Mouse (Mus musculus): ENCODE measurements around the gene Ifitm5. TPM values are rescaled to one million over a fixed set of nuclear protein-coding genes. Genes with fewer than 3 reads are reported as not detected.

Ifitm5 gene
- polyA plus RNA-seq, 1 experiment: not detected

DNA sequence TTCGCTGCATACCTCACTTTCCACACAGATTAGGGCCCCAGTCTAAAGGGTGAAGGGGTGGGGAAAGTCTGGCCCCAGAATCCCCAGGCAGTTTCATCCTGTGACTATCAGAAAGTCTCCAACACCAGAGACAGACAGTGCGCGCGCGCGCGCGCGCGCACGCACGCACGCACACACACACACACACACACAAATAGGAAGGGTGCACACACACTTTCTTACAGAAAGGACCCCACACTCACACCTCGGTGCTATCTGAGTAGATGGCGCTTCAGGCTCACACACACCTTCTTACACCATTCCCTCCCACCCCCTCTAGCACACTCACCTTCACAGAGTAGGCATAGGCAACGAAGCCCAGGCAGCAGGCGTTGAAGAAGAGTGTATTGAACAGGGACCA, 5.3 kb upstream of the Ifitm5 start:
- no peak for TF ChIP-seq TAL1 (IDR thresholded peaks at IDR 0.05; ENCODE audit: low read length)
- no peak for TF ChIP-seq GATA1 (IDR thresholded peaks at IDR 0.05; ENCODE audit: low read length)
- Histone ChIP-seq H3K9me3 (ENCODE audit: control insufficient read depth, low read length) (no peaks in the 10 kb centered on the region), H3K4me3 (replicated peaks) (peak overlapping the region; percentile 56), H3K4me1 (ENCODE audit: control insufficient read depth) (peaks cover 19% of the 10 kb centered on the region), H3K27me3 (ENCODE audit: control insufficient read depth) (no peaks in the 10 kb centered on the region), H3K36me3 (ENCODE audit: control insufficient read depth) (peaks cover 6% of the 10 kb centered on the region; the same call in 1 of the 2 replicates)

DNA sequence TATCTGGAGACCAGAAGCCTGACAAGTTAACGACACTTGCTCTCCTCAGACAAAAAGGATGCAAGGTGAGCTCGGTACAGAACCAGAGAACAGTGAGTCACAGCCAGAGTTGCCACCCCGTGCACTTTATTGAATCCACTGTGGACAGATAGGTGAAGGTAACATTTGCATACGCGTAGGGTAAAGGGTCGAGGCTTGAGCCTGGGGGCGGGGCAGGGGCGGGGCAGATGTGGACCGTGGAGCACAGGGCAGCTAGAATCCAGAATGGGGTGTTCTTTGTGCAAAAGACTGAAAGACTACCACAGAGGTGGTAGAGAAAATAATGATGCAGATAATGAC, 4.6 kb upstream of the Ifitm5 start:
- peaks cover 9% of the 10 kb centered on the region; the same call in 1 of the 2 replicates for H3K36me3 ChIP-seq (ENCODE audit: control insufficient read depth)
- no peaks in the 10 kb centered on the region for H3K9me3 ChIP-seq (ENCODE audit: control insufficient read depth, low read length)
- peak overlapping the region; percentile 21 for H3K4me3 ChIP-seq (replicated peaks)
- TF ChIP-seq TAL1 (IDR thresholded peaks at IDR 0.05; ENCODE audit: low read length) (no peak), GATA1 (IDR thresholded peaks at IDR 0.05; ENCODE audit: low read length) (no peak)
- peaks cover 19% of the 10 kb centered on the region for H3K4me1 ChIP-seq (ENCODE audit: control insufficient read depth)
- H3K27me3 ChIP-seq (ENCODE audit: control insufficient read depth): no peaks in the 10 kb centered on the region

DNA sequence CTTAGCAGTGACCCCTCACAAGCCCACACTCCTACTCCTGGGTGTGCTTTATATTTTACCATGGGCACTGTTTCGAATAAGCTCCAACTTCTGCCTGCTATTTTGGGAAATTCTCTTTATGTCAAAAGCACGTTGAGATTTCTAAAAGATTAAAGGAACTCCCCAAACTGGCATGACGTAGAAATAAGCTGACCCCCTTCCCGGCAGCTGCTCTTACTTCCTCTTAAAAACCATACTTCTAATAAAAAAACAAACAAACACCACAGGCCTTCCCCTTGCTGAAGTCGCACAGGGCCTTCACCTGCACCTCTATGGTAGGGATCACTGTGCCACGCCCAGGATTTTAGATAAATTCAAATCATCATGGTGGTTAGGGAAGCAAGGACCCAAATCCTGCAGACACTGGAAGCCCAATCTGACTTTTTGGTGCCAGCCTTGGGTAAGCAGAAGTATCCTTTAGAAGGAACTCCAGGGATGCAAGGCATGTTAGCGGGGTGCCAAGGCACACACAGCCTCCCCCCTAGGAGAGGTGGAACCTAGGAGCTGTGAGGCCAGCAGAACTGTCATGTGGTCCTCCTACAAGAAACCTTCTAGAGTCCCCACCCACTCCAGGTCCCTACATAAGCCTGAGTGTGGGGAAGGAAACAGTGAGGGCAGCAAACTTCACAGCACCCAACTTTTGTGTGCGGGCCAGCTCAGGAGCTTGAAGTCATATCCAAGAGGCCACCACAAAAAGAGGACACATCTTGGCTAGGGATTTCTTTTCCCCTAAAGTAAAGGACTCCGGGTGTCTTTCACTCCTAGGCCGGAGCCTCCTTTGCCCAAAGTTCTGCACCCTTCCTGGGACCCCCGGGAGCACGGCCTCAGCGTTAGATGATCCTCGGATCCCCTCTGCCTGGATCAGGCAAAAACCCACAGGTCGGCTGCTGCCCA, 4.0 kb upstream of the Ifitm5 start:
- Histone ChIP-seq H3K4me1 (ENCODE audit: control insufficient read depth) (peaks cover 19% of the 10 kb centered on the region), H3K4me3 (replicated peaks) (peak overlapping the region; percentile 21), H3K27me3 (ENCODE audit: control insufficient read depth) (no peaks in the 10 kb centered on the region), H3K36me3 (ENCODE audit: control insufficient read depth) (peaks cover 11% of the 10 kb centered on the region; the same call in 1 of the 2 replicates), H3K9me3 (ENCODE audit: control insufficient read depth, low read length) (no peaks in the 10 kb centered on the region)
- TF ChIP-seq TAL1 (IDR thresholded peaks at IDR 0.05; ENCODE audit: low read length) (no peak), GATA1 (IDR thresholded peaks at IDR 0.05; ENCODE audit: low read length) (no peak)

DNA sequence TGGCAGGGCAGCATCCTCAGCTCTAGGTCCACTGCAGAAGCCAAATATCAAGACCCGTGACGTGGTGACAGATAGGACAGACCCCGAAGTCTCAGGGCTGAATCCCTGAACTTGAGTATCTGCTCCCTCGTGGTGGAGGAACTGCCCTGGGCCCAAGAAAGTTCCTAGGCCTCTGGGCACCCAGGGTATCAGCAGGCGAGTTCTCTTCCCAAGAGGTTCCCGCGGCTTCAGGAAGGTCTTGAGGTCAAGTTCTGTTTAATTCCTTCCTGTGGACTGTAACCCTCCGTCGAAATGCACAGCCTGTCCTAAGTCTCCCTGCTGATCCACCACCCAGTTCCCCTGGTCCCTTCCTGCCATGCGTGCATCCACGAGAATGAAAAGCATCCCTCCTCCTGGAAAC, 3.0 kb upstream of the Ifitm5 start:
- H3K4me3 ChIP-seq (replicated peaks): no peak overlapping the region
- H3K4me1 ChIP-seq (ENCODE audit: control insufficient read depth): peaks cover 19% of the 10 kb centered on the region
- no peak for TF ChIP-seq TAL1 (IDR thresholded peaks at IDR 0.05; ENCODE audit: low read length)
- TF ChIP-seq GATA1 (IDR thresholded peaks at IDR 0.05; ENCODE audit: low read length): no peak

DNA sequence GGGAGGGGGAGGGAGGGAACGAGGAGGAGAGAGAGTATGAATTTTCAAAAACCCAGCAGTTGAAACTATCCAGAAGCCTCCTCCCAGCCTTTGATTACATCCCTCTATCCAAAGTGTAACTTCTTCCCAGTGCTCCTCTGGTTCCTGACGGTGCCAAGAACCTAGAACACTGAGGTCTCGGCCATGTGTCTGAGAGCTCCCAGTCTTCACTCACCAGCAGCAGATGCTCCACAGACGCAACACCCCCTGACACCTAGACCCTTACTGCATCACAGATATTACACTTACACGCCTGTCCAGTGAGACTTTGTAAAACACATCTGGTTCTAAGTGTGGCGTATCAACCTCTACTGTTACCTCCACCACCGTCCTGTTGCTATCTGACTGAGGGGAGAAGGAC, 2.4 kb upstream of the Ifitm5 start:
- Histone ChIP-seq H3K36me3 (ENCODE audit: control insufficient read depth) (peaks cover 26% of the 10 kb centered on the region; the same call in 1 of the 2 replicates), H3K9me3 (ENCODE audit: control insufficient read depth, low read length) (no peaks in the 10 kb centered on the region), H3K4me3 (replicated peaks) (no peak overlapping the region), H3K27me3 (ENCODE audit: control insufficient read depth) (no peaks in the 10 kb centered on the region), H3K4me1 (ENCODE audit: control insufficient read depth) (peaks cover 19% of the 10 kb centered on the region)
- TF ChIP-seq TAL1 (IDR thresholded peaks at IDR 0.05; ENCODE audit: low read length) (no peak), GATA1 (IDR thresholded peaks at IDR 0.05; ENCODE audit: low read length) (no peak)

More for the DNA sequence above, 3.0 kb upstream of the Ifitm5 start:
- Histone ChIP-seq H3K9me3 (ENCODE audit: control insufficient read depth, low read length) (no peaks in the 10 kb centered on the region), H3K36me3 (ENCODE audit: control insufficient read depth) (peaks cover 19% of the 10 kb centered on the region; the same call in 1 of the 2 replicates), H3K27me3 (ENCODE audit: control insufficient read depth) (no peaks in the 10 kb centered on the region)

DNA sequence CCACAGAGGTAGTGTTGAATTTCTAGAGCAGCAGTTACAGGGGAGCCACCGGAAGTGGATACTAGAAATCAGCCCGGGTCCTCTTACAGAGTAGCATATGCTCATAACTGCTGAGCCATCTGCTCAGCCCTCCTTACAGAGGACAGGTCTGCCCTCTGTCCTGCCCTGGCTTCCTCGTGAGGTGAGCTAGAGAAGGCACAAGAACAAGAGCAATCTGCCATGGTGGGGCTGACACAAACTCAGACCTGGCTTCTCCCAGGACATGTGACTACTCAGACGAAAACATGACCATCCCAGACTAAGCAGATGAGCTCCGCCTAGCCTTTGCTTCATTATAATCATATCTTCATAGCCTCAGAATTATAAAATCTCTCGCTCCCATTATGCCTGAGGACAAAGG, 1.7 kb upstream of the Ifitm5 start:
- H3K36me3 ChIP-seq (ENCODE audit: control insufficient read depth): peaks cover 29% of the 10 kb centered on the region; the same call in 1 of the 2 replicates
- no peak for TF ChIP-seq GATA1 (IDR thresholded peaks at IDR 0.05; ENCODE audit: low read length)
- no peak for TF ChIP-seq TAL1 (IDR thresholded peaks at IDR 0.05; ENCODE audit: low read length)
- peaks cover 19% of the 10 kb centered on the region for H3K4me1 ChIP-seq (ENCODE audit: control insufficient read depth)
- H3K27me3 ChIP-seq (ENCODE audit: control insufficient read depth): no peaks in the 10 kb centered on the region
- no peaks in the 10 kb centered on the region for H3K9me3 ChIP-seq (ENCODE audit: control insufficient read depth, low read length)
- no peak overlapping the region for H3K4me3 ChIP-seq (replicated peaks)

DNA sequence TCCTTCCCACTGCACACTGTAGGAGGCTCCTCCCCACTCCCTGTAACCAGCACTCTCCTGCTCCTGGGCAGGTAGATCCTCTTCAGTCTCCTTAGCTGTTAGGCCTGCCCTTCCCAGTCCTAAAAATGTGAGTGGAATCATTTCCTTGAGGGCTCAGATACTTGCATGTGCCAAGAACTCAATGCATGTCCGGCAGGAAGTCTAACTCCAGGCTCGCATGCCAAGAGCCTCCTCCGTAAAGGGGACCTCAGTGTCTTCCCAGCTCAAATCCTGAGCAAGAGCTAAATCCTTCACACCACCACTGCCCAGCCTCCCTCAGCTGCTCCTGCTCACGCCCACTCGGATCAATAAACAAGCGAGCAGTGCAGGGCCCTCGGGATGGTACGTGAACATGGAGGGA, 960 bp upstream of the Ifitm5 start:
- H3K36me3 ChIP-seq (ENCODE audit: control insufficient read depth): peaks cover 31% of the 10 kb centered on the region; the same call in 1 of the 2 replicates
- H3K4me1 ChIP-seq (ENCODE audit: control insufficient read depth): peaks cover 16% of the 10 kb centered on the region
- no peak overlapping the region for H3K4me3 ChIP-seq (replicated peaks)
- H3K9me3 ChIP-seq (ENCODE audit: control insufficient read depth, low read length): no peaks in the 10 kb centered on the region
- TF ChIP-seq GATA1 (IDR thresholded peaks at IDR 0.05; ENCODE audit: low read length) (no peak), TAL1 (IDR thresholded peaks at IDR 0.05; ENCODE audit: low read length) (no peak)
- H3K27me3 ChIP-seq (ENCODE audit: control insufficient read depth): no peaks in the 10 kb centered on the region

DNA sequence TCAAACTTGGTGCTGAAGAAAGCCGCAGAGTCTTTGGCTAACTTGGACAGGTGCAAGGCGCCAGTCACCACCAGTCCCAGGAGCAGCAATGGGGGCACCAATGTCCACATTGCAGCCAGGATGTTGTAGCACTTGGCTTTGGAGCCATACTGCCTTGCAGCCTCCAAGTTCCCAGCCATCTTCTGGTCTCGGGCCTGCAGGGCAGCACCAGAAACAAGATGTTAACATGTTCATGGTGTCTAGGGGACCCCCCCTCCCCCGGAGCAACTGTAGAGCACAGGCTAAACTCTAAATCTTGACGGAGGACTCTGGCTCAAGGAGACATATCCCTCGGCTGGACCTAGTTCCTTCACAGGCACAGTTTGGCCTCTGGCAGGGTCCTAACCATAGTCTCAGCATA, 836 bp downstream of the Ifitm5 start:
- no peak overlapping the region for H3K4me3 ChIP-seq (replicated peaks)
- H3K36me3 ChIP-seq (ENCODE audit: control insufficient read depth): peaks cover 42% of the 10 kb centered on the region; the same call in 1 of the 2 replicates
- H3K9me3 ChIP-seq (ENCODE audit: control insufficient read depth, low read length): no peaks in the 10 kb centered on the region
- no peaks in the 10 kb centered on the region for H3K27me3 ChIP-seq (ENCODE audit: control insufficient read depth)
- peaks cover 3% of the 10 kb centered on the region for H3K4me1 ChIP-seq (ENCODE audit: control insufficient read depth)
- TF ChIP-seq GATA1 (IDR thresholded peaks at IDR 0.05; ENCODE audit: low read length): no peak
- no peak for TF ChIP-seq TAL1 (IDR thresholded peaks at IDR 0.05; ENCODE audit: low read length)

DNA sequence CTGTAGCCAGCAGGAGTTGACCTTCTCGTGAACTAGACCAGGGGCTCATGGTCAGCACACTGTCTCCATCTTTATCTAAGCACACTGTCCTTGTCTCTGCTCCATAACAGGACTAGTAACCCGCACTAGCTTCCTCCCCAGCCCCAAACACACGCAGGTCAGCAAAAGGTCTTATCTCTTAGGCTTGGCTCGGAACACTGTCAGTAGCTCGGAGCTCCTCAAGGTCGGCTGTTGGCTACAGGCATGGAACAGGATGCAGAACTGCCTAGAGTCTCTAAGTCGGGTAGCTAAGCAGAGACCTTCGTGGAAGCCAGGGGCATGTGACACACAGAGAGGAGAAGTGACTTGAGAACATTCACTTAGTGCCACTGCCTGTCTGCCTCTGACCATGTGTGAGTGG, 1.9 kb downstream of the Ifitm5 start:
- TF ChIP-seq TAL1 (IDR thresholded peaks at IDR 0.05; ENCODE audit: low read length) (no peak), GATA1 (IDR thresholded peaks at IDR 0.05; ENCODE audit: low read length) (no peak)
- Histone ChIP-seq H3K36me3 (ENCODE audit: control insufficient read depth) (peaks cover 42% of the 10 kb centered on the region; the same call in 1 of the 2 replicates), H3K4me1 (ENCODE audit: control insufficient read depth) (no peaks in the 10 kb centered on the region; the same call in 1 of the 2 replicates), H3K4me3 (replicated peaks) (no peak overlapping the region), H3K27me3 (ENCODE audit: control insufficient read depth) (no peaks in the 10 kb centered on the region), H3K9me3 (ENCODE audit: control insufficient read depth, low read length) (no peaks in the 10 kb centered on the region)
